Mouse (Mus musculus) CH12.LX (cell line): ENCODE results near the gene Necab3. TPM values are rescaled to one million over a fixed set of nuclear protein-coding genes. Genes with fewer than 3 reads are reported as not detected.

Experiments used
- DNase-seq: peaks from one replicate; pipeline ENCODE4 v3.0.0-alpha.2; 2013; ENCODE audit errors: extremely low read depth
- H3K27ac ChIP-seq: 2 replicates; pipeline ENCODE4 v1.5.1; 2012; ENCODE audit warnings: low read depth, mild to moderate bottlenecking, control low read depth, moderate library complexity; ENCODE audit not compliant: insufficient read depth
- H3K27me3 ChIP-seq: replicated peaks from 2 replicates; pipeline ENCODE3; 2012; ENCODE audit warnings: inconsistent platforms
- H3K36me3 ChIP-seq, 2 experiments: replicated peaks in 1 of 2; 2 replicates each; pipeline versions ENCODE3 to v1.6.1; 2012; ENCODE audit warnings: inconsistent platforms in 1 of 2, low read length in 1 of 2, mild to moderate bottlenecking in 1 of 2, mixed read lengths in 1 of 2, moderate library complexity in 1 of 2; ENCODE audit not compliant: control insufficient read depth in 1 of 2, insufficient read depth in 1 of 2
- H3K4me1 ChIP-seq, 2 experiments: 2 replicates each; pipeline ENCODE4 v1.6.1; 2012; ENCODE audit warnings: inconsistent platforms in 1 of 2, moderate library complexity in 1 of 2; ENCODE audit not compliant: insufficient read depth in 2 of 2, control insufficient read depth in 1 of 2
- H3K4me2 ChIP-seq: 2 replicates; pipeline ENCODE4 v1.6.1; 2012; ENCODE audit warnings: low read depth, mild to moderate bottlenecking, control low read depth; ENCODE audit not compliant: poor library complexity, insufficient read depth, severe bottlenecking
- H3K4me3 ChIP-seq, 3 experiments: fragments of 150-350 bp in 1 of 3; sonication (generic) in 1 of 3; replicated peaks in 1 of 3; 2 replicates each; pipeline versions ENCODE3 to v1.5.1; 2011 to 2012; ENCODE audit warnings: low read depth in 2 of 3, low read length in 2 of 3, mild to moderate bottlenecking in 2 of 3, moderate library complexity in 2 of 3, control low read depth in 1 of 3, improper control_type of control experiment in 1 of 3, inconsistent platforms in 1 of 3, mixed read lengths in 1 of 3; ENCODE audit not compliant: poor library complexity in 1 of 3
- H3K79me2 ChIP-seq: replicated peaks from 2 replicates; pipeline ENCODE4 v1.6.1; 2012; ENCODE audit warnings: mild to moderate bottlenecking, moderate library complexity; ENCODE audit not compliant: control insufficient read depth, poor library complexity, insufficient read depth, severe bottlenecking; ENCODE audit errors: extremely low read depth
- H3K9ac ChIP-seq: 2 replicates; pipeline ENCODE4 v1.6.1; 2012; ENCODE audit warnings: low read depth, mild to moderate bottlenecking, control low read depth, moderate library complexity; ENCODE audit not compliant: insufficient read depth
- H3K9me3 ChIP-seq: replicated peaks from 2 replicates; pipeline ENCODE3; 2012; ENCODE audit warnings: low read length, inconsistent platforms, mixed read lengths
- BHLHE40 ChIP-seq: IDR thresholded peaks from 2 replicates; pipeline ENCODE4 v1.6.1; 2011; ENCODE audit warnings: mild to moderate bottlenecking, low read depth, low read length, improper control_type of control experiment
- CHD1 ChIP-seq: IDR thresholded peaks from 2 replicates; pipeline ENCODE4 v1.6.1; 2012; ENCODE audit warnings: low read depth, low read length, improper control_type of control experiment, inconsistent platforms
- CHD2 ChIP-seq: IDR thresholded peaks from 2 replicates; pipeline ENCODE4 v1.6.1; 2011; ENCODE audit warnings: low read length, improper control_type of control experiment
- E2F4 ChIP-seq: IDR thresholded peaks from 2 replicates; pipeline ENCODE4 v1.6.1; 2011; ENCODE audit warnings: low read depth, low read length, improper control_type of control experiment; ENCODE audit not compliant: insufficient replicate concordance
- ETS1 ChIP-seq: conservative IDR thresholded peaks from 2 replicates; pipeline ENCODE4 v1.6.1; 2012; ENCODE audit warnings: low read depth, mild to moderate bottlenecking, inconsistent platforms, low read length, improper control_type of control experiment, moderate library complexity
- HCFC1 ChIP-seq: IDR thresholded peaks from 2 replicates; pipeline ENCODE4 v1.6.1; 2012; ENCODE audit warnings: low read depth, mild to moderate bottlenecking, inconsistent platforms, low read length, improper control_type of control experiment
- IRF4 ChIP-seq: IDR thresholded peaks from 2 replicates; pipeline ENCODE4 v1.6.1; 2014; ENCODE audit warnings: low read depth, mild to moderate bottlenecking, inconsistent platforms, low read length, improper control_type of control experiment
- JUND ChIP-seq: conservative IDR thresholded peaks from 2 replicates; pipeline ENCODE4 v1.6.1; 2011; ENCODE audit warnings: low read depth, low read length, improper control_type of control experiment
- KAT2A ChIP-seq: IDR thresholded peaks from 2 replicates; pipeline ENCODE4 v1.6.1; 2012; ENCODE audit warnings: low read length, improper control_type of control experiment, inconsistent platforms; ENCODE audit not compliant: insufficient replicate concordance
- MEF2A ChIP-seq: IDR thresholded peaks from 2 replicates; pipeline ENCODE4 v1.6.1; 2014; ENCODE audit warnings: low read depth, mild to moderate bottlenecking, inconsistent platforms, low read length, improper control_type of control experiment, borderline replicate concordance
- MYC ChIP-seq: IDR thresholded peaks from 2 replicates; pipeline ENCODE4 v1.6.1; 2011; ENCODE audit warnings: low read depth, mild to moderate bottlenecking, improper control_type of control experiment, low read length
- RAD21 ChIP-seq: IDR thresholded peaks from 2 replicates; pipeline ENCODE4 v1.6.1; 2011; ENCODE audit warnings: low read depth, mild to moderate bottlenecking, low read length, improper control_type of control experiment, moderate library complexity
- SIN3A ChIP-seq: IDR thresholded peaks from 2 replicates; pipeline ENCODE4 v1.6.1; 2012; ENCODE audit warnings: low read length, improper control_type of control experiment, inconsistent platforms
- TBP ChIP-seq: conservative IDR thresholded peaks from 2 replicates; pipeline ENCODE4 v1.6.1; 2011; ENCODE audit warnings: low read depth, low read length, improper control_type of control experiment
- USF1 ChIP-seq: IDR thresholded peaks from 2 replicates; pipeline ENCODE4 v1.6.1; 2014; ENCODE audit warnings: low read depth, mild to moderate bottlenecking, inconsistent platforms, low read length, improper control_type of control experiment
- USF2 ChIP-seq: conservative IDR thresholded peaks from 2 replicates; pipeline ENCODE4 v1.6.1; 2011; ENCODE audit warnings: low read depth, low read length, improper control_type of control experiment
- ZMIZ1 ChIP-seq: IDR thresholded peaks from 2 replicates; pipeline ENCODE4 v1.6.1; 2012; ENCODE audit warnings: low read depth, mild to moderate bottlenecking, inconsistent platforms, low read length, improper control_type of control experiment
- ZNF384 ChIP-seq: IDR thresholded peaks from 2 replicates; pipeline ENCODE4 v1.6.1; 2012; ENCODE audit warnings: low read depth, low read length, improper control_type of control experiment, inconsistent platforms
- dilution Hi-C: fragments of 300-500 bp; cut with MboI; formaldehyde crosslinking; loops from 2 replicates; pipeline ENCODE4 v1.14.3; 2020; ENCODE audit warnings: low sequenced_read_pairs; ENCODE audit not compliant: extremely low pct_unique_long_range_greater_than_20kb, extremely low pct_ligation_motif_present
- in situ Hi-C: fragments of 300-500 bp; cut with MboI; formaldehyde crosslinking; loops from 3 replicates; pipeline ENCODE4 v1.14.3; 2019; ENCODE audit warnings: low sequenced_read_pairs, low pct_ligation_motif_present, low pct_unique_long_range_greater_than_20kb, mixed read lengths
- polyA plus RNA-seq: library from polyadenylated mRNA; unstranded; fragments of >175 nt; gene quantifications from 2 replicates; pipeline ENCODE4 v1.2.1, GENCODE M21; 2012; ENCODE audit warnings: low read depth; ENCODE audit not compliant: insufficient read length
- total RNA-seq, 2 experiments: library from RNA; depleted of rRNA; stranded (reverse); fragments of 300-350 nt in 1 of 2; fragments of >200 nt in 1 of 2; gene quantifications; 2 replicates each; pipeline ENCODE4 v1.2.3; 2012 to 2014

The Necab3 gene
- total and polyA plus RNA-seq, 3 experiments, result 0.87 to 2.8 (median 1.6) TPM

- TF ChIP-seq USF1, result no peak
- no peak for TF ChIP-seq RAD21
- TF ChIP-seq JUND, result no peak
- TF ChIP-seq CHD1, result no peak
- TF ChIP-seq USF2, result no peak
- TF ChIP-seq IRF4, result no peak
- TF ChIP-seq HCFC1, result no peak
- TF ChIP-seq TBP, result no peak
- no peak for TF ChIP-seq ZMIZ1
- TF ChIP-seq ZNF384, result no peak
- TF ChIP-seq SIN3A, result no peak
- no peak for TF ChIP-seq MYC
- Histone ChIP-seq H3K4me1 (no peaks in the 10 kb centered on the region), H3K36me3 (peaks cover 8 to 58% of the 10 kb centered on the region in 2 experiments), H3K9me3 (no peaks in the 10 kb centered on the region), H3K27ac (no peak overlapping the region), H3K4me2 (no peak overlapping the region), H3K79me2 (no peaks in the 10 kb centered on the region), H3K9ac (no peak overlapping the region), H3K4me3 (no peak overlapping the region), H3K27me3 (no peaks in the 10 kb centered on the region)
- no peak for DNase-seq
- dilution Hi-C loops (no loop called here), in situ Hi-C loops (no loop called here)
Measured at GRCm38 (mm10) chr2:154516944-154517343, 41.7 kb downstream of the Necab3 start.

DNA sequence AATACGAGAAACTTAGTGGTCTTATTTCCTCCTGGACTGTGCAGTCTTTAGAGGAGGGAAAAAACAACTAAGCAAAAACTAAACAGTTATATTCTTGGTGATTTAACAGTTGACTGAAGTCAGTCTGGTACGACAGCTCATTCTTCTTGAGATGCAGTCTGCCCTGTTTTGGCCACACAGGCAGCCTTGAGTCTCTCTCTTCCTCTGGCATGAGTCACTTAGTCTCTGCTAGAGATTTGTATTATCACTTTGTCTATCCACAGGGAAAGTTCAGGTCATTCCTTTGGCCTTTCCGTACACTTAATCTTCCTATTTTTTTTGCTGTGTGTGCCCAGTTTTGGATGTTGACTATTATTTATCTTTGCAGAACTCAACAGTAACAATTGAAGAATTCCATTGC, 48.5 kb downstream of the Necab3 start:
- dilution Hi-C loops, result no loop called here

More for the DNA sequence above, 48.5 kb downstream of the Necab3 start:
- TF ChIP-seq KAT2A (no peak), ETS1 (no peak), RAD21 (no peak), ZNF384 (no peak), BHLHE40 (no peak), MEF2A (no peak), SIN3A (no peak), E2F4 (no peak), CHD2 (no peak)
- Histone ChIP-seq H3K27me3 (no peaks in the 10 kb centered on the region), H3K4me3 (no peak overlapping the region), H3K79me2 (no peaks in the 10 kb centered on the region), H3K9ac (no peak overlapping the region), H3K27ac (no peak overlapping the region), H3K36me3 (peaks cover 20 to 57% of the 10 kb centered on the region in 2 experiments), H3K4me2 (no peak overlapping the region), H3K4me1 (peaks cover 4 to 10% of the 10 kb centered on the region in 2 experiments), H3K9me3 (no peaks in the 10 kb centered on the region)
- in situ Hi-C loops, result no loop called here
- no peak for DNase-seq
